Mouse (Mus musculus) liver, postnatal 0 days (tissue): Measurements from ENCODE around the gene Tmem50b. TPM values are rescaled to one million over a fixed set of nuclear protein-coding genes. Genes with fewer than 3 reads are reported as not detected.

Experiments used
- ATAC-seq: fragments of 200-750 bp; cut with Nextera tagmentation; 2 replicates; pipeline ENCODE4 v1.8.0; 2017; ENCODE audit warnings: mild to moderate bottlenecking, moderate library complexity
- DNase-seq: peaks from one replicate; pipeline ENCODE4 v3.0.0-alpha.2; 2016
- H3K27ac ChIP-seq: fragments of 300-500 bp; sonication (generic); 2 replicates; pipeline ENCODE4 v1.5.1; 2014; ENCODE audit warnings: antibody characterized with exemption, moderate library complexity, mild to moderate bottlenecking, low read depth
- H3K27me3 ChIP-seq: fragments of 300-500 bp; sonication (generic); 2 replicates; pipeline ENCODE4 v1.6.1; 2014; ENCODE audit warnings: low read length, control low read depth, mixed read lengths; ENCODE audit not compliant: insufficient read depth
- H3K36me3 ChIP-seq: fragments of 300-500 bp; sonication (generic); replicated peaks from 2 replicates; pipeline ENCODE4 v1.6.1; 2014; ENCODE audit warnings: mild to moderate bottlenecking, control low read depth, low read length, moderate library complexity, mixed read lengths; ENCODE audit not compliant: insufficient read depth
- H3K4me1 ChIP-seq: fragments of 300-500 bp; sonication (generic); 2 replicates; pipeline ENCODE4 v1.6.1; 2014; ENCODE audit warnings: antibody characterized with exemption, mild to moderate bottlenecking, control low read depth; ENCODE audit not compliant: insufficient read depth
- H3K4me2 ChIP-seq: fragments of 300-500 bp; sonication (generic); 2 replicates; pipeline ENCODE4 v1.6.1; 2014; ENCODE audit warnings: low read depth, mild to moderate bottlenecking, low read length, moderate library complexity, mixed read lengths
- H3K4me3 ChIP-seq: fragments of 300-500 bp; sonication (generic); 2 replicates; pipeline ENCODE4 v1.5.1; 2014; ENCODE audit warnings: low read depth, low read length
- H3K9ac ChIP-seq: fragments of 300-500 bp; sonication (generic); replicated peaks from 2 replicates; pipeline ENCODE4 v1.6.1; 2014; ENCODE audit warnings: mild to moderate bottlenecking, moderate library complexity
- H3K9me3 ChIP-seq: fragments of 300-500 bp; sonication (generic); 2 replicates; pipeline ENCODE4 v1.6.1; 2016; ENCODE audit warnings: mild to moderate bottlenecking, control low read depth, low read length, mixed read lengths
- CTCF ChIP-seq: sonication (generic); IDR thresholded peaks from 2 replicates; pipeline ENCODE4 v1.5.1; 2016; ENCODE audit warnings: antibody characterized with exemption, low read depth
- EP300 ChIP-seq: IDR thresholded peaks from 2 replicates; pipeline ENCODE4 v1.6.1; 2016; ENCODE audit warnings: antibody characterized with exemption, low read depth, mild to moderate bottlenecking
- WGBS: fragments of 180-500 bp; shearing (Covaris S2); extraction: QIAGEN DNeasy Blood & Tissue Kit; methylation state at CpG from one replicate; pipeline ENCODE4 v1.1.7; 2014; ENCODE audit not compliant: insufficient replicate concordance; 5-methylcytosine and 5-hydroxymethylcytosine counted together
- polyA plus RNA-seq: library from polyadenylated mRNA; unstranded; fragments of >200 nt; fragmentation: Nextera tagmentation; extraction: Ambion mirVana; gene quantifications from 2 replicates; pipeline ENCODE4 v1.2.1, GENCODE M21; 2015

Tmem50b gene
- polyA plus RNA-seq, 1 experiment from 2014 or later: 8.6 TPM

DNA sequence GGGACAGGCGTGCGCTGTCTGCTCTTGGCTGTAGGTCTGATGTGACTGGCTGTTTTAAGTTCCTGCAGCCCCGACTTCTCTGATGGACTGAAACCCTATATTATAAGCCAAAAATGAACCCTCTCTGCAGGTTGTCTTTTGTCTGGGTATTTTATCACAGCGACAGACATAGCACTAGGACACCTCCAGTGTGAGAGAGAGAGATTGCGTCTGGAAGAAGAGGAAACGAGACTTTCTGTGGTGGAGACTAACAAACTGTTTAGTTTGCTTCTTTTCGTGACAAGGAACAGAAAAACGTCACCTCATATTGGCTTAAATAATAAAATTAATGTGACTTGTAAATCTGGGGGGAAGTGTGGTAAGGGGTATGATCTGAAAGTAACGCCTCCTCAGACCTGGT is 4.1 kb upstream of the Tmem50b start:
- H3K36me3 ChIP-seq: no peaks in the 10 kb centered on the region
- H3K4me3 ChIP-seq: no peak overlapping the region
- DNase-seq: no peak
- H3K9me3 ChIP-seq: no peaks in the 10 kb centered on the region
- no peak for TF ChIP-seq EP300
- no peak for TF ChIP-seq CTCF
- H3K27ac ChIP-seq: no peak overlapping the region
- H3K9ac ChIP-seq: no peak overlapping the region
- H3K4me1 ChIP-seq: peaks cover 17% of the 10 kb centered on the region
- no peak for ATAC-seq
- H3K4me2 ChIP-seq: no peak overlapping the region
- H3K27me3 ChIP-seq: no peaks in the 10 kb centered on the region
- 44% methylated on average over 9 of the region's 9 CpGs for WGBS

DNA sequence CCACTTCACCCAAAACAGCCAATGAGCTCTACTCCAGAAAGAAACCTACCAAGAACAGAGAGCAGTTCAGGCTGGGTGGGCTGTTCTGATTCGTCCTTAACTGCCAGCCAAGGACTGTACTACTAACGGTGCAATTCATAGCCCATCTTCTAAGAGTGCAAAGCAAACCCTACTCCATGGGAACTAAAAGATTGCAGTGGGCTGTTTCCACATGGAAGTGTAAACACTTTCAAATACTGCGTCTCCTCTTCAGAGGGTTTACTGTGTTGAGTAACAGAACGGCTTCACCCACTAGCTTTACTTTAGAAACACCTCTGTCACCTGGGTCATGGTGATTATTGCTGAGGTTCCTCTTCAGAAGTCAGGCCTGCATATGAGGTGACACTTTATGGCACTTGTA is 3.5 kb upstream of the Tmem50b start:
- no peaks in the 10 kb centered on the region for H3K9me3 ChIP-seq
- ATAC-seq (no peak), DNase-seq (no peak)
- WGBS: 50% methylated on average over 4 of the region's 4 CpGs
- no peak overlapping the region for H3K27ac ChIP-seq
- peaks cover 19% of the 10 kb centered on the region for H3K4me1 ChIP-seq
- no peaks in the 10 kb centered on the region for H3K27me3 ChIP-seq
- H3K4me2 ChIP-seq: no peak overlapping the region
- no peaks in the 10 kb centered on the region for H3K36me3 ChIP-seq
- H3K4me3 ChIP-seq: no peak overlapping the region
- no peak overlapping the region for H3K9ac ChIP-seq
- TF ChIP-seq EP300: no peak
- TF ChIP-seq CTCF: no peak

DNA sequence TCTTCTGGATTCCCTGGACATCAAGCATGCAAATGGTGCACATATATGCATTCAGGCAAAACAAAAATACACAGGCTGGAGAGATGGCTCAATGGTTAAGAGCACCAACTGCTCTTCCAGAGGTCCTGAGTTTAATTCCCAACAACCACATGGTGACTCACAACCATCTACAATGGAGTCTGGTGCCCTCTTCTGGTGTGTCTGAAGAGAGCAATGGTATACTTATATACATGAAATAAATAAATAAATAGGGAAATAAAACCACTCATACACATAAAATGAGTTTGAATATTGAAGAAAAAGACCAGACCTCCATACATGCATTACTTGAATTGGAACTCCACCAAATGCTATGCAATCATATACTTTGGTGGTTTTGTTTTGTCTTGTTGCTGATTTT is 1.6 kb upstream of the Tmem50b start:
- Histone ChIP-seq H3K36me3 (no peaks in the 10 kb centered on the region), H3K27me3 (no peaks in the 10 kb centered on the region), H3K27ac (no peak overlapping the region), H3K4me2 (no peak overlapping the region), H3K9ac (no peak overlapping the region), H3K9me3 (no peaks in the 10 kb centered on the region), H3K4me1 (peaks cover 19% of the 10 kb centered on the region), H3K4me3 (no peak overlapping the region)
- no peak for DNase-seq
- ATAC-seq: no peak
- TF ChIP-seq CTCF (peak; percentile 19), EP300 (no peak)

DNA sequence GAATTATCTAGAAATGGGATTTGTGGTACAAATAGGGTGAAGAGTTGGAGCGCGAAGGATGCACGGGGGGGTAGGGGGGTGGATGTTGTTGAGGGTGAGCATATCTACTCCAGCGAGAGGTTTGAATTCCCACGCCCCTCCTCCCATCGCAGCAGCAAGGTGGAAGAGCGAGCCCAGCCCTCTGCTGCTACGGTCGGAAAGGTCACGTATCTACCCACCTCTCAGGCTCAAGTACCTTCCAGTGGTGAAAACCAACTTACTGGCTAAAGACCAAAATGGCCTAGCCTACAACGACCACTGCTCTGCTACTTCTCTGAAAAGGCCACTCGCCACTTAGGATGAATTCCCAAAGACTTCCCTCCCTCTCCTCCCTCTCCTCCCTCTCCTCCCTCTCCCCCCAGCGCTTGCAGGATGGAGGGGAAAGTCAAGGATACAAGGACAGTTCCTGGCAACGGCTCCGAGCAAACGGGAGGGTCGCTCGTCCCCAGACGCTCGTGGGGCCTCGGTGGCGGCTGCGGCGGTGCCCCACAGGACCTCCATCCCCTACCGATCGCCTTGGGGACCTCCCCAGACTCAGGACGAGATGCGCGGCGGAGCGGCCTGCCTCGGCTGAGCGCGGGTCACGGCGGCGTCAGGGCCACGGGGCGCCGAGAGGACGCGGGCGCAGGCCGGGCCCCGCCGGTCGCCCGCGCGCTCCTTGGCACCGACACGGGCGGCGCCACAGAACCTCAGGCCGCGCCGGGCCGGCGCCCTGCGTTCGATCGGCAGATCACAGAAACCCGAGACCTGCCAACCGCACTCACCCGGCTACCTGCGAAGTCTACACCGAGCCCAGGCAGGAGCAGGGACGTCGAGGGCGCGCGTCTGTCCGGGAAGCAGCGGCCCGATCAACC is 575 bp downstream of the Tmem50b start:
- TF ChIP-seq CTCF: no peak
- no peak for TF ChIP-seq EP300
- under 1% methylated on average over 63 of the region's 75 CpGs for WGBS
- peak overlapping the region; percentile 85 for H3K9ac ChIP-seq
- H3K27me3 ChIP-seq: no peaks in the 10 kb centered on the region
- no peaks in the 10 kb centered on the region for H3K36me3 ChIP-seq
- H3K4me1 ChIP-seq: peaks cover 19% of the 10 kb centered on the region
- peak overlapping the region; percentile 74 for H3K4me3 ChIP-seq
- no peaks in the 10 kb centered on the region for H3K9me3 ChIP-seq
- peak; percentile 41 for DNase-seq
- H3K27ac ChIP-seq: peak overlapping the region; percentile 71
- peak overlapping the region; percentile 99 for H3K4me2 ChIP-seq
- peak; percentile 66 for ATAC-seq

DNA sequence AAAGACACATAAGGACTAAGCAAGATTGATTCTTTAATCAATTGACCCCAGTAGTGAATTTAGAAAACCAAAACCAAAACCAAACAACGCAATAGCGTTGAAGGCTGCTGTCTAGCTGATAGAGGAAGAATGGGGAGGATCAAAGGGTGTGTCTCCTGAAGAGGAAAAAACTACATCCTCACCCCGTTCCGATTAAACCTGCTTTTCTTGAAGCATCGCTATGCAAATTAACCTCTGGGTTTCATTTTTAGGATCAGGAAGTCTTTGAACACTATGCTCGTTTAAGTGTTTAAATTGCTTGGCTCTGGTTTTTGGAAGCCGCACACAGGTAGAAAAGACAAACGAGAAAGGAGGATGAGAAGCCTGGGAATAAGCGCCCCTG is 1.2 kb downstream of the Tmem50b start:
- no peaks in the 10 kb centered on the region for H3K27me3 ChIP-seq
- TF ChIP-seq EP300: no peak
- 11% methylated on average over 9 of the region's 9 CpGs for WGBS
- peak overlapping the region; percentile 85 for H3K9ac ChIP-seq
- 0 out of 2 replicates have a peak, but pooled peaks cover 3% of the 10 kb centered on the region for H3K36me3 ChIP-seq
- 0 out of 2 replicates have a peak overlapping the region, but pooled peaks have one; percentile 71 for H3K27ac ChIP-seq
- ATAC-seq (no peak), DNase-seq (no peak)
- peak overlapping the region; percentile 99 for H3K4me2 ChIP-seq
- peak overlapping the region; percentile 74 for H3K4me3 ChIP-seq
- H3K4me1 ChIP-seq: peaks cover 16% of the 10 kb centered on the region
- H3K9me3 ChIP-seq: no peaks in the 10 kb centered on the region

DNA sequence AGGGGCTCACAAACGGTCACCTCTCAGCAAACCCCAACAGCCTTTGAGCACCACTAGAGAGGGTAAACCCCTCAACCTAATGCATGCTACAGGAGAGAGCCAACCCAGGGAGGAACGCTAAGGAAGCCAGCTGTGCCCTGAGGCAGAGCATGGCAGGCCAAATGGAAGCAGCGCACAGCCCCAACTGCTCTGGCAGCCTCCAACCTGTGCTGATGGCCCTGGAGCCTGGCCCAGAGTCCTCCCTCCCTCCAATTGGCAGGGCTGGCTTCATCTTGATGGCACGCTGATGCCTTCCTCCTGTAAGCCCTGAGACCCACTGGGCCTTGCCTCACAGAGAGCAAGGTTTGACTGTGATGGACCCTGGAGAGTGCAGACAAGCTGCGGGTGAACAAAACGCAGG is 2.5 kb downstream of the Tmem50b start:
- Histone ChIP-seq H3K36me3 (0 out of 2 replicates have a peak, but pooled peaks cover 3% of the 10 kb centered on the region), H3K9ac (no peak overlapping the region), H3K4me1 (peaks cover 9% of the 10 kb centered on the region), H3K4me3 (no peak overlapping the region), H3K27me3 (no peaks in the 10 kb centered on the region), H3K9me3 (no peaks in the 10 kb centered on the region), H3K27ac (no peak overlapping the region), H3K4me2 (no peak overlapping the region)
- WGBS: 87% methylated on average over 6 of the region's 6 CpGs
- ATAC-seq (no peak), DNase-seq (no peak)
- TF ChIP-seq CTCF (no peak), EP300 (no peak)
